Mouse (Mus musculus) lung, postnatal 25 days (tissue): ENCODE data around the gene Tapbp.
"Not testable (repeated sequence)": the region's sequence is repeated elsewhere in the genome, so short reads cannot be mapped to it uniquely, and the experiment has no call there.

Experiments used
- DNase-seq: peaks from one replicate; pipeline ENCODE4 v3.0.0; 2022; ENCODE audit warnings: low spot score

Tapbp gene

GRCm38 (mm10) chr17:33915671-33916250, at the start of gene Tapbp, which contains the start of gene Zbtb22:
Gene Tapbp, plus strand, starts transcription at chr17:33915899.
Gene Zbtb22, plus strand, starts transcription at chr17:33915904.
- peak; percentile 99 for DNase-seq

GRCm38 (mm10) chr17:33873537-33873936, 42.2 kb upstream of the Tapbp start, which contains the start of gene Gm7029:
Gene Gm7029, plus strand, starts transcription at chr17:33873837.
- not testable (repeated sequence) for DNase-seq

- no peak for DNase-seq
Measured at GRCm38 (mm10) chr17:33874411-33874810, 41.3 kb upstream of the Tapbp start.

GRCm38 (mm10) chr17:33875797-33876196, 39.9 kb upstream of the Tapbp start:
- not testable (repeated sequence) for DNase-seq

GRCm38 (mm10) chr17:33884320-33884719, 31.4 kb upstream of the Tapbp start:
- not testable (repeated sequence) for DNase-seq

GRCm38 (mm10) chr17:33887802-33888201, 27.9 kb upstream of the Tapbp start:
- not testable (repeated sequence) for DNase-seq

- not testable (repeated sequence) for DNase-seq
Measured at GRCm38 (mm10) chr17:33888230-33888629, 27.5 kb upstream of the Tapbp start.

GRCm38 (mm10) chr17:33889941-33890532, 25.7 kb upstream of the Tapbp start:
- not testable (repeated sequence) for DNase-seq

GRCm38 (mm10) chr17:33890533-33891059, 25.1 kb upstream of the Tapbp start, which contains the start of gene Kifc1:
Gene Kifc1, minus strand, starts transcription at chr17:33890661.
- peak; percentile 100 for DNase-seq

- no peak for DNase-seq
Measured at GRCm38 (mm10) chr17:33891357-33891756, 24.3 kb upstream of the Tapbp start.

- not testable (repeated sequence) for DNase-seq
Measured at GRCm38 (mm10) chr17:33891892-33892291, 23.8 kb upstream of the Tapbp start.

- no peak for DNase-seq
Measured at GRCm38 (mm10) chr17:33892429-33892828, 23.3 kb upstream of the Tapbp start.

GRCm38 (mm10) chr17:33893011-33893410, 22.7 kb upstream of the Tapbp start:
- not testable (repeated sequence) for DNase-seq

- peak; percentile 48 for DNase-seq
Measured at GRCm38 (mm10) chr17:33897114-33897794, 18.4 kb upstream of the Tapbp start.

GRCm38 (mm10) chr17:33898193-33898592, 17.5 kb upstream of the Tapbp start:
- not testable (repeated sequence) for DNase-seq

- DNase-seq: no peak
Measured at GRCm38 (mm10) chr17:33899642-33900041, 16.1 kb upstream of the Tapbp start.

- DNase-seq: no peak
Measured at GRCm38 (mm10) chr17:33900281-33900988, 15.3 kb upstream of the Tapbp start.

GRCm38 (mm10) chr17:33900989-33901314, 14.7 kb upstream of the Tapbp start:
- DNase-seq: no peak

- DNase-seq: no peak
Measured at GRCm38 (mm10) chr17:33901653-33902052, 14.0 kb upstream of the Tapbp start.

GRCm38 (mm10) chr17:33902079-33902478, 13.6 kb upstream of the Tapbp start:
- DNase-seq: no peak

- DNase-seq: no peak
Measured at GRCm38 (mm10) chr17:33902491-33902890, 13.2 kb upstream of the Tapbp start.
